Mouse (Mus musculus): ENCODE measurements around the gene Wrnip1. TPM values are rescaled to one million over a fixed set of nuclear protein-coding genes. Genes with fewer than 3 reads are reported as not detected.
A peak's percentile ranks its signal among the peaks of the same experiment; 100 is the strongest.

Gene Wrnip1
- polyA plus RNA-seq, 1 experiment from 2014 or later: 44.1 TPM

GRCm38 (mm10) chr13:32787584-32787983, 14.3 kb upstream of the Wrnip1 start:
- no peaks in the 10 kb centered on the region for H3K27me3 ChIP-seq
- WGBS: 85% methylated on average over 2 of the region's 2 CpGs

DNA sequence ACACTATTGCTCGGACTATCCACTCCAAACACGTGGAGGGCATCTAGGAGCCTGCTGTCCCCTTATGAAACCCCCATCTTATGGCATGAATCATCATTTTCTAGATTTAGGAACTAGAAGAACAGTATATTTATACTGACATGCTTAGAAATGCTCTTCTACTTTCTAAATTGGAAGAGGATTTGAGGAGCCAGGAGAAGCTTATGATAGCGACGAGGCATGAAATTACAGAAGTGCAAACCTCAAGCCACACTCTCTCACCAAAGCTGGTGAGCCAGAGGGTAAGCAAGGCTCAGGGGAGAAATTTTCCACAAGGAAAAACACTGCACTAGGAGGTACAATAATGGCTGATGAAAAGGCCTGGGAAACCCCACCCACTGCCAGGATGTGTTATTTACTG, 12.1 kb upstream of the Wrnip1 start:
- no peak for ATAC-seq (ENCODE audit: low FRiP score, low read depth)
- no peaks in the 10 kb centered on the region for H3K4me1 ChIP-seq (replicated peaks)
- no peak overlapping the region for H3K4me2 ChIP-seq
- H3K9me3 ChIP-seq: no peaks in the 10 kb centered on the region
- H3K36me3 ChIP-seq: no peaks in the 10 kb centered on the region
- 84% methylated on average over 4 of the region's 4 CpGs for WGBS
- no peak overlapping the region for H3K4me3 ChIP-seq
- no peak overlapping the region for H3K9ac ChIP-seq
- H3K27me3 ChIP-seq: no peaks in the 10 kb centered on the region
- no peak overlapping the region for H3K27ac ChIP-seq (replicated peaks)

More at GRCm38 (mm10) chr13:32787584-32787983, 14.3 kb upstream of the Wrnip1 start:
- Histone ChIP-seq H3K9me3 (no peaks in the 10 kb centered on the region), H3K36me3 (no peaks in the 10 kb centered on the region), H3K4me1 (replicated peaks) (no peaks in the 10 kb centered on the region), H3K4me2 (no peak overlapping the region), H3K27ac (replicated peaks) (no peak overlapping the region), H3K4me3 (no peak overlapping the region), H3K9ac (no peak overlapping the region)
- no peak for ATAC-seq (ENCODE audit: low FRiP score, low read depth)

GRCm38 (mm10) chr13:32794619-32795018, 7.2 kb upstream of the Wrnip1 start:
- no peaks in the 10 kb centered on the region for H3K4me1 ChIP-seq (replicated peaks)
- H3K4me3 ChIP-seq: no peak overlapping the region
- H3K36me3 ChIP-seq: no peaks in the 10 kb centered on the region
- no peak overlapping the region for H3K4me2 ChIP-seq
- 67% methylated on average over 2 of the region's 2 CpGs for WGBS
- H3K27me3 ChIP-seq: no peaks in the 10 kb centered on the region
- H3K9me3 ChIP-seq: no peaks in the 10 kb centered on the region
- no peak overlapping the region for H3K27ac ChIP-seq (replicated peaks)
- peak; percentile 30; the same call in 1 of the 2 replicates for ATAC-seq (ENCODE audit: low FRiP score, low read depth)
- no peak overlapping the region for H3K9ac ChIP-seq

- Histone ChIP-seq H3K27me3 (no peaks in the 10 kb centered on the region), H3K4me1 (replicated peaks) (no peaks in the 10 kb centered on the region), H3K9ac (no peak overlapping the region), H3K4me2 (no peak overlapping the region), H3K4me3 (no peak overlapping the region), H3K27ac (replicated peaks) (no peak overlapping the region), H3K9me3 (no peaks in the 10 kb centered on the region), H3K36me3 (no peaks in the 10 kb centered on the region)
- ATAC-seq (ENCODE audit: low FRiP score, low read depth): no peak
- 93% methylated on average over 5 of the region's 5 CpGs for WGBS
Observed at GRCm38 (mm10) chr13:32795166-32795565, 6.7 kb upstream of the Wrnip1 start.

GRCm38 (mm10) chr13:32797085-32797484, 4.8 kb upstream of the Wrnip1 start:
- H3K9ac ChIP-seq: no peak overlapping the region
- no peak for ATAC-seq (ENCODE audit: low FRiP score, low read depth)
- H3K4me1 ChIP-seq (replicated peaks): peaks cover 7% of the 10 kb centered on the region
- H3K27me3 ChIP-seq: no peaks in the 10 kb centered on the region
- H3K36me3 ChIP-seq: no peaks in the 10 kb centered on the region
- H3K27ac ChIP-seq (replicated peaks): no peak overlapping the region
- H3K4me3 ChIP-seq: no peak overlapping the region
- H3K9me3 ChIP-seq: no peaks in the 10 kb centered on the region
- 91% methylated on average over 1 of the region's 1 CpGs for WGBS
- H3K4me2 ChIP-seq: no peak overlapping the region

GRCm38 (mm10) chr13:32799131-32799530, 2.7 kb upstream of the Wrnip1 start:
- no peak overlapping the region for H3K4me2 ChIP-seq
- ATAC-seq (ENCODE audit: low FRiP score, low read depth): no peak
- H3K9ac ChIP-seq: no peak overlapping the region
- no peaks in the 10 kb centered on the region for H3K36me3 ChIP-seq
- H3K9me3 ChIP-seq: no peaks in the 10 kb centered on the region
- H3K4me3 ChIP-seq: no peak overlapping the region
- peaks cover 18% of the 10 kb centered on the region for H3K4me1 ChIP-seq (replicated peaks)
- H3K27ac ChIP-seq (replicated peaks): no peak overlapping the region
- no peaks in the 10 kb centered on the region for H3K27me3 ChIP-seq
- 77% methylated on average over 2 of the region's 2 CpGs for WGBS

GRCm38 (mm10) chr13:32800859-32801258, 979 bp upstream of the Wrnip1 start:
- Histone ChIP-seq H3K9ac (peak overlapping the region; percentile 40; the same call in 1 of the 2 replicates), H3K27ac (replicated peaks) (peak overlapping the region; percentile 79)

DNA sequence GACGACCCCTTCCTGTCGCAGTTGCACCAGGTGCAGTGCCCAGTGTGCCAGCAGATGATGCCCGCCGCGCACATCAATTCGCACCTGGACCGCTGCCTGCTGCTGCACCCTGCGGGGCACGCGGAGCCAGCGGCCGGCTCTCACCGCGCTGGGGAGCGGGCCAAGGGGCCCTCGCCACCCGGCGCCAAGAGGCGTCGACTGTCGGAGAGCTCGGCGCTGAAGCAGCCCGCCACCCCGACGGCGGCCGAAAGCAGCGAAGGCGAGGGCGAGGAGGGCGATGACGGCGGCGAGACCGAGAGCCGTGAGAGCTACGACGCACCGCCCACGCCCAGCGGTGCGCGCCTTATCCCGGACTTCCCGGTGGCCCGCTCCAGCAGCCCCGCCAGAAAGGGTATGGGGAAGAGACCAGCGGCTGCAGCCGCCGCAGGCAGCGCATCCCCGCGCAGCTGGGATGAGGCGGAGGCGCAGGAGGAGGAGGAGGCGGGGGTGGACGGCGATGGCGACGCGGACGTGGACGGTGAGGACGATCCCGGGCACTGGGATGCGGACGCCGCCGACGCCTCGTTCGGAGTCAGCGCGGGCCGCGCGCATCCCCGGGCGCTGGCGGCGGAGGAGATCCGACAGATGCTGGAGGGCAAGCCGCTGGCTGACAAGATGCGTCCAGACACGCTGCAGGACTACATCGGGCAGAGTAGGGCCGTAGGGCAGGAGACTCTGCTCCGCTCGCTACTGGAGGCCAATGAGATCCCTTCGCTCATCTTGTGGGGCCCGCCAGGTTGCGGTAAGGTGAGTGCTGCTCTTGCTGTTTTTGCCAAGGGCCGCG, 632 bp downstream of the Wrnip1 start, which contains the start of gene D930007J09Rik:
Gene D930007J09Rik, minus strand, starts transcription at position 591 of the 823 bp plus-strand sequence.
- 0% methylated on average over 81 of the region's 95 CpGs for WGBS
- Histone ChIP-seq H3K4me2 (peak within 1 kb of the TSS; percentile 60), H3K27ac (replicated peaks) (peak within 1 kb of the TSS; percentile 88), H3K27me3 (no peaks in the 10 kb centered on the region), H3K4me1 (replicated peaks) (peaks cover 30% of the 10 kb centered on the region), H3K4me3 (peak within 1 kb of the TSS; percentile 78), H3K36me3 (peaks cover 12% of the 10 kb centered on the region), H3K9me3 (no peaks in the 10 kb centered on the region), H3K9ac (peak within 1 kb of the TSS; percentile 82)
- ATAC-seq (ENCODE audit: low FRiP score, low read depth): peak; percentile 42

More at GRCm38 (mm10) chr13:32800859-32801258, 979 bp upstream of the Wrnip1 start:
- Histone ChIP-seq H3K27me3 (no peaks in the 10 kb centered on the region), H3K4me2 (peak overlapping the region; percentile 60), H3K36me3 (no peaks in the 10 kb centered on the region), H3K4me3 (peak overlapping the region; percentile 78; the same call in 1 of the 2 replicates), H3K4me1 (replicated peaks) (peaks cover 30% of the 10 kb centered on the region), H3K9me3 (no peaks in the 10 kb centered on the region)
- ATAC-seq (ENCODE audit: low FRiP score, low read depth): no peak

- H3K27me3 ChIP-seq: no peaks in the 10 kb centered on the region
- peaks cover 30% of the 10 kb centered on the region for H3K4me1 ChIP-seq (replicated peaks)
- peaks cover 21% of the 10 kb centered on the region for H3K36me3 ChIP-seq
- WGBS: 67% methylated on average over 4 of the region's 4 CpGs
- ATAC-seq (ENCODE audit: low FRiP score, low read depth): no peak
- H3K27ac ChIP-seq (replicated peaks): no peak overlapping the region
- H3K4me2 ChIP-seq: peak overlapping the region; percentile 60
- H3K9me3 ChIP-seq: no peaks in the 10 kb centered on the region
- peak overlapping the region; percentile 78 for H3K4me3 ChIP-seq
- peak overlapping the region; percentile 82 for H3K9ac ChIP-seq
Observed at GRCm38 (mm10) chr13:32803701-32804345, 2.0 kb downstream of the Wrnip1 start.

DNA sequence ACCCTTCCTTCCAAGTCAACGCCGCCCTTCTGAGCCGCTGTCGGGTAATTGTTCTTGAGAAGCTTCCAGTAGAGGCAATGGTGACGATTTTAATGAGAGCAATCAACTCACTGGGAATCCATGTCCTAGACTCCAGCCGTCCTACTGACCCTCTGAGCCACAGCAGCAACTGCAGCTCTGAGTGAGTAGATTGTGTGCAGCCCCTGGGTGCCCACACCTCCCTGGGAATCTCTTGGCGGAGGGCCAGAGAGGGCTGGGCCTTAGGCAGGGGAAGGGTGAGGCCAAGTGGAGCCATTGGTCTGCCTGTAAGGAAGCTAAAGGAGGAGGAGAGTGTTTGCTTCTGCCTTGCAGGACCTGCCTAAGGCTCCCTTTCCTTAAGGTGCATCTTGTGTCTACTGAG, 5.0 kb downstream of the Wrnip1 start:
- H3K9me3 ChIP-seq: no peaks in the 10 kb centered on the region
- no peak overlapping the region for H3K4me2 ChIP-seq
- 74% methylated on average over 7 of the region's 7 CpGs for WGBS
- no peak for ATAC-seq (ENCODE audit: low FRiP score, low read depth)
- H3K27ac ChIP-seq (replicated peaks): no peak overlapping the region
- peaks cover 42% of the 10 kb centered on the region for H3K36me3 ChIP-seq
- H3K4me1 ChIP-seq (replicated peaks): peaks cover 23% of the 10 kb centered on the region
- H3K4me3 ChIP-seq: no peak overlapping the region
- no peaks in the 10 kb centered on the region for H3K27me3 ChIP-seq
- no peak overlapping the region for H3K9ac ChIP-seq

DNA sequence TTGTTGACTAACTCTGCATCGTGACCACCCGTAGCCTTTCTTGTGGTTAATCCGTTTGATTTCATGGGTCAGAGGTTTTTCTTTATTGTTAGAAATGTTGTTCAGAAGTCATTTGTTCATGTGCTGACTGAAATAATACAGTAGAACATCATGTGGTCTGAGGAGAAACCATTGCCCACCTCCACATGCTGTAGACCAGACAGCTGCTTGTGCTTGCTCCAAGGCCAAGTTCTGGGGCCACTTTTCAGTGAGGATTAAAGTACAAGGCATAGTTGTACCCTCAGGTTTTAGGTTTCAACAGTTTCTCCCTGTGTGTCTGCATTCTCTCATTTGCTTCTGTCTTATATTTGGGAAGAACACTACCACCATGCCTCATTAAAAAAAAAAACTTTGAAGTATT, 5.8 kb downstream of the Wrnip1 start:
- H3K9me3 ChIP-seq: no peaks in the 10 kb centered on the region
- peaks cover 23% of the 10 kb centered on the region for H3K4me1 ChIP-seq (replicated peaks)
- no peak for ATAC-seq (ENCODE audit: low FRiP score, low read depth)
- H3K4me3 ChIP-seq: no peak overlapping the region
- H3K27ac ChIP-seq (replicated peaks): no peak overlapping the region
- no peaks in the 10 kb centered on the region for H3K27me3 ChIP-seq
- no peak overlapping the region for H3K9ac ChIP-seq
- H3K4me2 ChIP-seq: no peak overlapping the region
- peaks cover 42% of the 10 kb centered on the region for H3K36me3 ChIP-seq
- 48% methylated on average over 3 of the region's 3 CpGs for WGBS

GRCm38 (mm10) chr13:32819241-32819640, 17.4 kb downstream of the Wrnip1 start:
- ATAC-seq (ENCODE audit: low FRiP score, low read depth): no peak
- Histone ChIP-seq H3K27me3 (no peaks in the 10 kb centered on the region), H3K9ac (no peak overlapping the region), H3K4me1 (replicated peaks) (no peaks in the 10 kb centered on the region), H3K4me2 (no peak overlapping the region), H3K36me3 (peaks cover 59% of the 10 kb centered on the region), H3K27ac (replicated peaks) (no peak overlapping the region), H3K9me3 (no peaks in the 10 kb centered on the region), H3K4me3 (no peak overlapping the region)
- over 99% methylated on average over 3 of the region's 3 CpGs for WGBS
